Mouse (Mus musculus): ENCODE measurements at regions not wholly inside any gene's neighbourhood (a gene's known extent, or its start where the extent isn't known, plus 50 kb on each side); places are given as distances from the start of the nearest gene placed in this dataset.

- no peak for TF ChIP-seq POLR2A (IDR thresholded peaks at IDR 0.05; ENCODE audit: borderline replicate concordance, extremely low read depth, insufficient read depth, insufficient read length, poor library complexity, severe bottlenecking)
- no peak for TF ChIP-seq CTCF (IDR thresholded peaks at IDR 0.05; ENCODE audit: borderline replicate concordance, extremely low read depth, insufficient read depth, insufficient read length)
Observed at GRCm38 (mm10) chr3:117051431-117051830, 82.6 kb upstream of the Palmd start.
